Mouse (Mus musculus) heart, embryonic 14.5 days (tissue): ENCODE results near the gene Gfer. TPM values are rescaled to one million over a fixed set of nuclear protein-coding genes. Genes with fewer than 3 reads are reported as not detected.

Experiments
- ATAC-seq: fragments of 200-750 bp; cut with Nextera tagmentation; 2 replicates; pipeline ENCODE4 v1.8.0; 2017; ENCODE audit warnings: low read depth, moderate TSS enrichment; ENCODE audit not compliant: insufficient number of reproducible peaks, insufficient read depth, low FRiP score
- H3K27ac ChIP-seq, 2 experiments: fragments of 200-500 bp in 1 of 2; fragments of 300-500 bp in 1 of 2; sonication (generic) in 1 of 2; replicated peaks in 1 of 2; 2 replicates each; pipeline ENCODE4 v1.5.1; 2012 to 2014; ENCODE audit warnings: low read depth in 2 of 2, low read length in 2 of 2, control low read depth in 1 of 2, mild to moderate bottlenecking in 1 of 2, mixed read lengths in 1 of 2; ENCODE audit not compliant: control insufficient read depth in 1 of 2, insufficient read depth in 1 of 2
- H3K27me3 ChIP-seq: fragments of 300-500 bp; sonication (generic); 2 replicates; pipeline ENCODE4 v1.6.1; 2014; ENCODE audit warnings: mild to moderate bottlenecking, low read length, control low read depth; ENCODE audit not compliant: control insufficient read depth, insufficient read depth
- H3K36me3 ChIP-seq: fragments of 300-500 bp; sonication (generic); 2 replicates; pipeline ENCODE4 v1.6.1; 2014; ENCODE audit warnings: mild to moderate bottlenecking, control low read depth, low read length, mixed read lengths; ENCODE audit not compliant: control insufficient read depth, insufficient read depth
- H3K4me1 ChIP-seq, 2 experiments: fragments of 200-500 bp in 1 of 2; fragments of 300-500 bp in 1 of 2; sonication (generic) in 1 of 2; 2 replicates each; pipeline ENCODE4 v1.6.1; 2012 to 2014; ENCODE audit warnings: low read length in 2 of 2, control low read depth in 1 of 2, mixed read lengths in 1 of 2; ENCODE audit not compliant: control insufficient read depth in 2 of 2, insufficient read depth in 2 of 2
- H3K4me2 ChIP-seq: fragments of 300-500 bp; sonication (generic); 2 replicates; pipeline ENCODE4 v1.6.1; 2014; ENCODE audit warnings: mild to moderate bottlenecking, low read length
- H3K4me3 ChIP-seq, 2 experiments: fragments of 200-500 bp in 1 of 2; fragments of 300-500 bp in 1 of 2; sonication (generic) in 1 of 2; 2 replicates each; pipeline ENCODE4 v1.5.1; 2012 to 2014; ENCODE audit warnings: low read length in 2 of 2, mild to moderate bottlenecking in 2 of 2, control low read depth in 1 of 2, low read depth in 1 of 2, moderate library complexity in 1 of 2; ENCODE audit not compliant: control insufficient read depth in 1 of 2, insufficient read depth in 1 of 2
- H3K9ac ChIP-seq: fragments of 300-500 bp; sonication (generic); 2 replicates; pipeline ENCODE4 v1.6.1; 2014; ENCODE audit warnings: mild to moderate bottlenecking, low read length
- H3K9me3 ChIP-seq: fragments of 300-500 bp; sonication (generic); 2 replicates; pipeline ENCODE4 v1.6.1; 2016; ENCODE audit warnings: low read length, control low read depth; ENCODE audit not compliant: control insufficient read depth
- WGBS: fragments of 180-500 bp; shearing (Covaris S2); extraction: QIAGEN DNeasy Blood & Tissue Kit; methylation state at CpG from one replicate; pipeline ENCODE4 v1.1.7; 2014; 5-methylcytosine and 5-hydroxymethylcytosine counted together
- polyA plus RNA-seq: library from polyadenylated mRNA; unstranded; fragments of >200 nt; fragmentation: Nextera tagmentation; extraction: Ambion mirVana; gene quantifications from 2 replicates; pipeline ENCODE4 v1.2.1, GENCODE M21; 2014

Gene Gfer
- polyA plus RNA-seq, 1 experiment from 2014 or later: 29.3 TPM

DNA sequence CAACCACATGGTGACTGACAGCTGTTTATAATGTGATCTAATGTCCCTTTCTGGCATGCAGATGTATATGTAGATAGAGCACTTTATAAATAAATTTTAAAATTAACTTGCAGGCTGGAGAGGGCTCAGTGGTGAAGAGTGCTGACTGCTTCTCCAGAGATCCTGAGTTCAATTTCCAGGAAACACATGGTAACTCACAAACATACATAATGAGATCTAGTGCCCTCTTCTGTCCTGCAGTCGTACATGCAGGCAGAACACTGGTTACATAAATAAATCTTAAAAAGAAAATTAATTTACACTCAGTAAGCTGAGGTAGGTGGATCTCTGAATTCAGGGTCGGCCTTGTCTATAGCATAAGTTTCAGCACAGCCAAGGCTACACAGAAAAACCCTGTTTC, 12.7 kb upstream of the Gfer start:
- no peak overlapping the region for H3K27ac ChIP-seq
- no peak overlapping the region for H3K9ac ChIP-seq
- no peak overlapping the region for H3K4me3 ChIP-seq
- no peak for ATAC-seq
- H3K9me3 ChIP-seq: no peaks in the 10 kb centered on the region
- H3K36me3 ChIP-seq: peaks cover 21% of the 10 kb centered on the region
- H3K4me2 ChIP-seq: peak overlapping the region; percentile 84; the same call in 1 of the 2 replicates
- peaks cover 5 to 11% of the 10 kb centered on the region in 2 experiments; a peak in 3 of 4 replicates for H3K4me1 ChIP-seq
- 34% methylated on average over 2 of the region's 2 CpGs for WGBS
- H3K27me3 ChIP-seq: no peaks in the 10 kb centered on the region

- Histone ChIP-seq H3K4me3 (peak overlapping the region; percentile 70 to 82), H3K4me2 (peak overlapping the region; percentile 84), H3K27ac (peak overlapping the region; percentile 85), H3K36me3 (peaks cover 28% of the 10 kb centered on the region), H3K27me3 (no peaks in the 10 kb centered on the region), H3K4me1 (peaks cover 5 to 11% of the 10 kb centered on the region in 2 experiments; a peak in 3 of 4 replicates), H3K9me3 (no peaks in the 10 kb centered on the region), H3K9ac (peak overlapping the region; percentile 86)
- no peak for ATAC-seq
- WGBS: 5% methylated on average over 24 of the region's 24 CpGs
Measured at GRCm38 (mm10) chr17:24707801-24708425, 12.0 kb upstream of the Gfer start.

GRCm38 (mm10) chr17:24706982-24707800, 11.2 kb upstream of the Gfer start, which contains the start of gene Tbl3:
TSS of gene Tbl3 (minus strand) at chr17:24707660.
- peak within 1 kb of the TSS; percentile 70 to 82 for H3K4me3 ChIP-seq

GRCm38 (mm10) chr17:24705821-24706220, 9.9 kb upstream of the Gfer start:
- WGBS: 88% methylated on average over 3 of the region's 3 CpGs
- H3K27me3 ChIP-seq: no peaks in the 10 kb centered on the region
- H3K27ac ChIP-seq: no peak overlapping the region
- H3K36me3 ChIP-seq: peaks cover 48% of the 10 kb centered on the region
- no peak overlapping the region for H3K9ac ChIP-seq
- H3K4me2 ChIP-seq: no peak overlapping the region
- no peak overlapping the region for H3K4me3 ChIP-seq
- ATAC-seq: no peak
- H3K4me1 ChIP-seq: peaks cover 5 to 11% of the 10 kb centered on the region in 2 experiments; a peak in 3 of 4 replicates
- no peaks in the 10 kb centered on the region for H3K9me3 ChIP-seq

More at GRCm38 (mm10) chr17:24706982-24707800, 11.2 kb upstream of the Gfer start, which contains the start of gene Tbl3:
- H3K4me2 ChIP-seq: peak within 1 kb of the TSS; percentile 84
- no peaks in the 10 kb centered on the region for H3K27me3 ChIP-seq
- H3K4me1 ChIP-seq: peaks cover 5 to 11% of the 10 kb centered on the region in 2 experiments; a peak in 3 of 4 replicates
- H3K27ac ChIP-seq: peak within 1 kb of the TSS; percentile 85
- peaks cover 35% of the 10 kb centered on the region for H3K36me3 ChIP-seq
- H3K9ac ChIP-seq: peak within 1 kb of the TSS; percentile 86
- WGBS: 3% methylated on average over 32 of the region's 32 CpGs
- no peaks in the 10 kb centered on the region for H3K9me3 ChIP-seq
- ATAC-seq: peak; percentile 80

- H3K4me2 ChIP-seq: no peak overlapping the region
- peaks cover 65% of the 10 kb centered on the region for H3K36me3 ChIP-seq
- ATAC-seq: no peak
- no peak overlapping the region for H3K4me3 ChIP-seq
- no peaks in the 10 kb centered on the region for H3K9me3 ChIP-seq
- no peak overlapping the region for H3K27ac ChIP-seq
- WGBS: 89% methylated on average over 9 of the region's 9 CpGs
- H3K27me3 ChIP-seq: no peaks in the 10 kb centered on the region
- peaks cover 2 to 8% of the 10 kb centered on the region in 2 experiments; a peak in 3 of 4 replicates for H3K4me1 ChIP-seq
- no peak overlapping the region for H3K9ac ChIP-seq
Measured at GRCm38 (mm10) chr17:24701251-24701650, 5.3 kb upstream of the Gfer start.

- Histone ChIP-seq H3K36me3 (peaks cover 53% of the 10 kb centered on the region), H3K4me1 (peaks cover 2 to 12% of the 10 kb centered on the region in 2 experiments; a peak in 3 of 4 replicates), H3K9ac (no peak overlapping the region), H3K27ac (no peak overlapping the region), H3K9me3 (no peaks in the 10 kb centered on the region), H3K4me2 (no peak overlapping the region), H3K27me3 (no peaks in the 10 kb centered on the region), H3K4me3 (no peak overlapping the region)
- no peak for ATAC-seq
- WGBS: 85% methylated on average over 2 of the region's 2 CpGs
Measured at GRCm38 (mm10) chr17:24699473-24699872, 3.5 kb upstream of the Gfer start.

DNA sequence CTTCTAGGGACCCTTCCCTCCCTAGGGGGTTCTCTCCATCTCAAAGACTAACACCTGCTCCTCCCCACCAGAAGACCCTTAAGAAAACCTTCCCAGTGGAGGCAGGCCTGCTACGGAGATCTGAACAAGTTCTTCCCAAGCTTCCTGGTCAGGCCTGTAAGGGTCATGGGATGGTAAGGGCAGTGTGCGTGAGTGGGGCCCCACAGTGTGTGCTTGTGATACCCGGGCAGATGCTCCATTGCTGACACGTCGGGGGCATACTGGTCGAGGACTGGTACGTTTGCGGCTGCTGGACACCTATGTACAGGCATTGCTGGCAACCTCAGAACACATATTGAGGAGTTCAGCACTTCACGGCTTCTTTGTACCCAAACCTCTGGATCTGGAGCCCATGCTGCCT, 2.8 kb upstream of the Gfer start:
- Histone ChIP-seq H3K27ac (no peak overlapping the region), H3K27me3 (no peaks in the 10 kb centered on the region), H3K9ac (no peak overlapping the region), H3K4me3 (no peak overlapping the region), H3K9me3 (no peaks in the 10 kb centered on the region), H3K36me3 (peaks cover 51% of the 10 kb centered on the region), H3K4me2 (no peak overlapping the region), H3K4me1 (peaks cover 2 to 12% of the 10 kb centered on the region in 2 experiments; a peak in 3 of 4 replicates)
- no peak for ATAC-seq
- 61% methylated on average over 9 of the region's 9 CpGs for WGBS
